Mouse (Mus musculus) C2C12 (cell line): Measurements from ENCODE around the gene Nfia.

ENCODE experiments used
- CEBPB ChIP-seq: IDR thresholded peaks from one replicate; pipeline ENCODE4 v1.6.1; 2011; ENCODE audit warnings: low read depth, mild to moderate bottlenecking, control low read depth, moderate library complexity
- CTCF ChIP-seq: IDR thresholded peaks from one replicate; pipeline ENCODE4 v1.5.1; 2011; ENCODE audit not compliant: control insufficient read depth, insufficient read depth, insufficient read length
- MAX ChIP-seq: IDR thresholded peaks from one replicate; pipeline ENCODE4 v1.6.1; 2011; ENCODE audit warnings: mild to moderate bottlenecking, control low read depth
- USF1 ChIP-seq: IDR thresholded peaks from one replicate; pipeline ENCODE4 v1.6.1; 2011; ENCODE audit warnings: low read depth, mild to moderate bottlenecking, control low read depth, moderate library complexity

GRCm38 (mm10) chr4:97828579-97828978 is 56.0 kb downstream of the Nfia start:
- TF ChIP-seq CTCF (no peak), MAX (no peak), CEBPB (no peak), USF1 (no peak)
